Comparison of ENCODE assay signal across 27 mouse cellular contexts in the genomic region with DNA sequence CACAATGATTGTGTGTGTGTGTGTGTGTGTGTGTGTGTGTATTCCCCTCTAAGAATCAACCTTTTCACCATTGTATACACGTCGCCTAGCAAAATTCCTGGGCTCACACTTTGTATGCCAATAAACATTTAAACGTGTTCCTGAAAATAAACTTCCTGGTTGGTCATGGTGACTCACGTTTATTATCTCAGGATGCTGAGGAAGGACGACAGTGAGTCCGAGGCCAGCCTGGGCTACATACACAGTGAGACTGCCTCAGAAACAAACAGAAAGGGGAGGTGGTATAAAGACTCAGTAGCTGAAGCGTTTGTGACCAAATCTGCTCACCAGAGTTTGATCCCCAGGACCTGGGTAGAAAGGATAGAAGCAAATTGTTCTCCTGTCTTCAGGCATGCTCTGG. TPM values are rescaled to one million over a fixed set of nuclear protein-coding genes. Genes with fewer than 3 reads are reported as not detected.
DNase-seq lines count a peak whose midpoint lies in the region; ATAC-seq and TF ChIP-seq lines count a peak whose summit lies in the region.
"Had no signal": no experiment of that assay in that cellular context is flagged by ENCODE, and none has a peak within 500 bp of the region (broad histone marks: within the 10 kb centered on the region; RNA-seq: fewer than 3 reads in every experiment).

No protein-coding gene starts in this region.

- H3K27me3 ChIP-seq in heart, embryonic 11.5 days (ENCODE audit: control insufficient read depth, insufficient read depth, low read length), result no peaks in the 10 kb centered on the region
- no peaks in the 10 kb centered on the region for H3K27me3 ChIP-seq in lung, postnatal 0 days (replicated peaks; ENCODE audit: insufficient read depth, low read length)
- no peaks in the 10 kb centered on the region for H3K27me3 ChIP-seq in stomach, postnatal 0 days (ENCODE audit: control insufficient read depth, insufficient read depth, low read length)
- H3K27me3 ChIP-seq: CH12.LX; embryonic facial prominence, embryonic 13.5 days; embryonic facial prominence, embryonic 15.5 days; forebrain, embryonic 12.5 days; Patski had no signal

- H3K4me3 ChIP-seq in heart, embryonic 11.5 days (ENCODE audit: low read depth, low read length), result no peak overlapping the region
- H3K4me3 ChIP-seq in lung, postnatal 0 days (ENCODE audit: low read depth, low read length), result no peak overlapping the region
- no peak overlapping the region for H3K4me3 ChIP-seq in stomach, postnatal 0 days (ENCODE audit: low read depth, low read length)
- H3K4me3 ChIP-seq: embryonic facial prominence, embryonic 13.5 days; embryonic facial prominence, embryonic 15.5 days; erythroblast, embryonic 14.5 days; forebrain, embryonic 10.5 days; forebrain, embryonic 12.5 days had no signal

- TF ChIP-seq CTCF in lung, postnatal 0 days (IDR thresholded peaks at IDR 0.05), result no peak
- TF ChIP-seq CTCF in stomach, postnatal 0 days (IDR thresholded peaks at IDR 0.05; ENCODE audit: low read depth), result no peak

- no peak for TF ChIP-seq EP300 in lung, postnatal 0 days (IDR thresholded peaks at IDR 0.05)
- TF ChIP-seq EP300 in stomach, postnatal 0 days (optimal IDR thresholded peaks at IDR 0.05), result no peak

- no peaks in the 10 kb centered on the region for H3K4me1 ChIP-seq in heart, embryonic 11.5 days (ENCODE audit: control insufficient read depth, insufficient read depth, low read length)
- no peaks in the 10 kb centered on the region for H3K4me1 ChIP-seq in lung, postnatal 0 days (ENCODE audit: insufficient read depth, low read depth, low read length)
- H3K4me1 ChIP-seq in stomach, postnatal 0 days (replicated peaks; ENCODE audit: control insufficient read depth, insufficient read depth), result no peaks in the 10 kb centered on the region
- H3K4me1 ChIP-seq: embryonic facial prominence, embryonic 13.5 days; embryonic facial prominence, embryonic 15.5 days; forebrain, embryonic 10.5 days; forebrain, embryonic 12.5 days had no signal

- H3K9me3 ChIP-seq in heart, embryonic 11.5 days (replicated peaks; ENCODE audit: control insufficient read depth, low read length), result no peaks in the 10 kb centered on the region
- no peaks in the 10 kb centered on the region for H3K9me3 ChIP-seq in lung, postnatal 0 days (ENCODE audit: low read length)
- H3K9me3 ChIP-seq in stomach, postnatal 0 days (ENCODE audit: control insufficient read depth, low read length), result no peaks in the 10 kb centered on the region
- H3K9me3 ChIP-seq: embryonic facial prominence, embryonic 13.5 days; embryonic facial prominence, embryonic 15.5 days; forebrain, embryonic 10.5 days; forebrain, embryonic 12.5 days; G1E had no signal

- H3K27ac ChIP-seq in heart, embryonic 11.5 days (ENCODE audit: low read depth, low read length), result no peak overlapping the region
- H3K27ac ChIP-seq in lung, postnatal 0 days (ENCODE audit: low read length), result no peak overlapping the region
- H3K27ac ChIP-seq in stomach, postnatal 0 days (replicated peaks), result no peak overlapping the region
- H3K27ac ChIP-seq: embryonic facial prominence, embryonic 13.5 days; embryonic facial prominence, embryonic 15.5 days; forebrain, embryonic 10.5 days; forebrain, embryonic 12.5 days had no signal

- WGBS in heart, embryonic 11.5 days (ENCODE audit: insufficient replicate concordance), result 62% methylated on average over 7 of the region's 7 CpGs
- WGBS in lung, postnatal 0 days, result 48% methylated on average over 7 of the region's 7 CpGs
- WGBS in stomach, postnatal 0 days, result 56% methylated on average over 7 of the region's 7 CpGs

- ATAC-seq in heart, embryonic 11.5 days (replicated peaks; ENCODE audit: insufficient number of reproducible peaks, low FRiP score, low TSS enrichment), result no peak
- ATAC-seq in lung, postnatal 0 days, result peak; percentile 23
- peak; percentile 51 for ATAC-seq in stomach, postnatal 0 days (ENCODE audit: low FRiP score, low TSS enrichment)
- ATAC-seq in inflammation-experienced regulatory T-cells, adult 6 months, result no peak
- ATAC-seq: activated CD4-positive, CD25-positive, alpha-beta regulatory T cell, adult 4 months; CD4-positive, CD25-positive, alpha-beta regulatory T cell, adult 4 months; forebrain, embryonic 14.5 days; forebrain, embryonic 16.5 days; Patski had no signal

- no peak overlapping the region for H3K9ac ChIP-seq in heart, embryonic 11.5 days (ENCODE audit: low read depth, low read length)
- no peak overlapping the region for H3K9ac ChIP-seq in lung, postnatal 0 days (replicated peaks; ENCODE audit: low read depth)
- no peak overlapping the region for H3K9ac ChIP-seq in stomach, postnatal 0 days (ENCODE audit: low read length)
- H3K9ac ChIP-seq: embryonic facial prominence, embryonic 13.5 days; embryonic facial prominence, embryonic 15.5 days; forebrain, embryonic 12.5 days had no signal

- DNase-seq in heart, adult 11 months, result peak; percentile 66
- no peak for DNase-seq in lung, postnatal 0 days (ENCODE audit: low spot score)
- no peak for DNase-seq in lung, postnatal 4 days
- DNase-seq in stomach, postnatal 0 days (ENCODE audit: low spot score), result no peak
- DNase-seq: adrenal gland, adult 8-10 months; adrenal gland, postnatal 14 days; adrenal gland, postnatal 36 days; B cell, adult 2 months; cerebellum, adult 11-12 months; cerebellum, adult 2 months; cerebellum, adult 9-10 months; cerebellum, postnatal 10 days; cerebellum, postnatal 25 days had no signal

- no peak overlapping the region for H3K4me2 ChIP-seq in heart, embryonic 11.5 days
- no peak overlapping the region for H3K4me2 ChIP-seq in lung, postnatal 0 days (replicated peaks; ENCODE audit: low read depth, low read length)
- no peak overlapping the region for H3K4me2 ChIP-seq in stomach, postnatal 0 days (replicated peaks; ENCODE audit: low read depth)
- H3K4me2 ChIP-seq: embryonic facial prominence, embryonic 13.5 days; embryonic facial prominence, embryonic 15.5 days; forebrain, embryonic 12.5 days had no signal

- H3K36me3 ChIP-seq in heart, embryonic 11.5 days (ENCODE audit: control insufficient read depth, insufficient read depth, low read length), result no peaks in the 10 kb centered on the region
- 0 out of 2 replicates have a peak, but pooled peaks cover under 1% of the 10 kb centered on the region for H3K36me3 ChIP-seq in lung, postnatal 0 days (ENCODE audit: insufficient read depth, low read length)
- 0 out of 2 replicates have a peak, but pooled peaks cover 4% of the 10 kb centered on the region for H3K36me3 ChIP-seq in stomach, postnatal 0 days (ENCODE audit: control insufficient read depth, insufficient read depth, low read length)

RNA-seq across cellular contexts. Expression of a gene that starts 27.6 kb away (rescaled TPM):
- polyA plus RNA-seq in heart, embryonic 11.5 days (2014; fragmentation: Nextera tagmentation; extraction: Ambion mirVana), result 90.8 and 91.1 TPM in 2 replicates
- polyA plus RNA-seq in lung, postnatal 0 days (2015; fragmentation: Nextera tagmentation; extraction: Ambion mirVana), result 143 and 160 TPM in 2 replicates
- polyA plus RNA-seq in stomach, postnatal 0 days (2015; fragmentation: Nextera tagmentation; extraction: Ambion mirVana), result 92.8 and 99.7 TPM in 2 replicates
- 10 to 100 TPM; 11.7 to 25.1 (median 13.1) TPM for polyA plus RNA-seq in inflammation-experienced regulatory T-cells, adult 6 months (2017; shearing (Covaris generic))

RNA-seq across cellular contexts. Expression of a gene that starts 46.4 kb away (rescaled TPM):
- polyA plus RNA-seq in heart, embryonic 11.5 days (2014; fragmentation: Nextera tagmentation; extraction: Ambion mirVana), result 14.7 and 18.2 TPM in 2 replicates
- 22.0 and 25.1 TPM in 2 replicates for polyA plus RNA-seq in lung, postnatal 0 days (2015; fragmentation: Nextera tagmentation; extraction: Ambion mirVana)
- 12.9 and 14.8 TPM in 2 replicates for polyA plus RNA-seq in stomach, postnatal 0 days (2015; fragmentation: Nextera tagmentation; extraction: Ambion mirVana)
- polyA plus RNA-seq in inflammation-experienced regulatory T-cells, adult 6 months (2017; shearing (Covaris generic)), result 10 to 100 TPM; 10.7 to 13.1 (median 11.1) TPM

Comparison
In these comparisons a context has a peak if more than half of its experiments do, and no peak if none do; other contexts are left out.
1. ATAC-seq: peak in lung, postnatal 0 days (single experiment) and stomach, postnatal 0 days (single experiment); none in heart, embryonic 11.5 days (single experiment) and inflammation-experienced regulatory T-cells, adult 6 months (single experiment).